Mouse (Mus musculus) stomach, postnatal 0 days (tissue): ENCODE results near the gene 1700030K09Rik. TPM values are rescaled to one million over a fixed set of nuclear protein-coding genes. Genes with fewer than 3 reads are reported as not detected.

Source experiments
- ATAC-seq: fragments of 200-750 bp; cut with Nextera tagmentation; 2 replicates; pipeline ENCODE4 v1.8.0; 2017; ENCODE audit not compliant: low FRiP score, low TSS enrichment
- DNase-seq: peaks from one replicate; pipeline ENCODE4 v3.0.0-alpha.2; 2016; ENCODE audit warnings: low spot score
- H3K27ac ChIP-seq: fragments of 300-500 bp; sonication (generic); replicated peaks from 2 replicates; pipeline ENCODE4 v1.5.1; 2014; ENCODE audit warnings: mild to moderate bottlenecking, control low read depth
- H3K27me3 ChIP-seq: fragments of 300-500 bp; sonication (generic); 2 replicates; pipeline ENCODE4 v1.6.1; 2014; ENCODE audit warnings: low read length; ENCODE audit not compliant: control insufficient read depth, insufficient read depth
- H3K36me3 ChIP-seq: fragments of 300-500 bp; sonication (generic); 2 replicates; pipeline ENCODE4 v1.6.1; 2014; ENCODE audit warnings: low read length, mixed read lengths; ENCODE audit not compliant: control insufficient read depth, insufficient read depth
- H3K4me1 ChIP-seq: fragments of 300-500 bp; sonication (generic); replicated peaks from 2 replicates; pipeline ENCODE4 v1.6.1; 2014; ENCODE audit warnings: antibody characterized with exemption; ENCODE audit not compliant: control insufficient read depth, insufficient read depth
- H3K4me2 ChIP-seq: fragments of 300-500 bp; sonication (generic); replicated peaks from 2 replicates; pipeline ENCODE4 v1.6.1; 2014; ENCODE audit warnings: low read depth, mild to moderate bottlenecking, control low read depth, moderate library complexity
- H3K4me3 ChIP-seq: fragments of 300-500 bp; sonication (generic); 2 replicates; pipeline ENCODE4 v1.5.1; 2014; ENCODE audit warnings: low read depth, low read length, control low read depth
- H3K9ac ChIP-seq: fragments of 300-500 bp; sonication (generic); 2 replicates; pipeline ENCODE4 v1.6.1; 2014; ENCODE audit warnings: mild to moderate bottlenecking, low read length, control low read depth, mixed read lengths
- H3K9me3 ChIP-seq: fragments of 300-500 bp; sonication (generic); 2 replicates; pipeline ENCODE4 v1.6.1; 2016; ENCODE audit warnings: low read length; ENCODE audit not compliant: control insufficient read depth
- CTCF ChIP-seq: IDR thresholded peaks from 2 replicates; pipeline ENCODE4 v1.5.1; 2016; ENCODE audit warnings: antibody characterized with exemption, low read depth, mild to moderate bottlenecking, moderate library complexity
- EP300 ChIP-seq: optimal IDR thresholded peaks from 2 replicates; pipeline ENCODE3; 2016; ENCODE audit warnings: antibody characterized with exemption
- WGBS: fragments of 180-500 bp; shearing (Covaris S2); extraction: QIAGEN DNeasy Blood & Tissue Kit; methylation state at CpG from one replicate; pipeline ENCODE4 v1.1.7; 2014; 5-methylcytosine and 5-hydroxymethylcytosine counted together
- polyA plus RNA-seq: library from polyadenylated mRNA; unstranded; fragments of >200 nt; fragmentation: Nextera tagmentation; extraction: Ambion mirVana; gene quantifications from 2 replicates; pipeline ENCODE4 v1.2.1, GENCODE M21; 2015

Gene 1700030K09Rik
- polyA plus RNA-seq, 1 experiment from 2014 or later = 4.2 TPM

DNA sequence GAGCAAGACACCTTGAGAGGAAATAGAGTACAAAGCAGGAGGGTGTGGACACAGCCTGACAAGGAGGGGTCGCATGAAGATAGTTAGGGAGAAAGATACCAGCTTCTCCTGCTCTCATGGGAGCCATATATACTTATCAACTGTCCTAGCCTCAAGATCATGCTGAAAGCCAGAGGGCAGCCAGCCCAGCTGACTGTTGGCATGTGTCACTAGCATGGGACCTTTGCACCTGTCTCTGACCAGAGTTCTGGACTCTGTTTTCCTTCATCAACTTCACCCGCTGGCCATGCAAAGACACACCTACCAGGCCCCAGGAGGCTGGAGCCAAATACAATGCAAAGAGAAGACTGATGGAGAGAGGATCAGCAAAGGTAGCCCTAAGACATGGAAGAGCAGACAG is 25.6 kb downstream of the 1700030K09Rik start:
- H3K4me2 ChIP-seq = no peak overlapping the region
- 83% methylated on average over 2 of the region's 2 CpGs for WGBS
- no peak overlapping the region for H3K4me3 ChIP-seq
- ATAC-seq (no peak), DNase-seq (no peak)
- no peak for TF ChIP-seq CTCF
- TF ChIP-seq EP300 = no peak
- no peaks in the 10 kb centered on the region for H3K9me3 ChIP-seq
- no peaks in the 10 kb centered on the region for H3K4me1 ChIP-seq
- no peak overlapping the region for H3K27ac ChIP-seq
- H3K27me3 ChIP-seq = no peaks in the 10 kb centered on the region
- peaks cover 58% of the 10 kb centered on the region for H3K36me3 ChIP-seq
- H3K9ac ChIP-seq = no peak overlapping the region

DNA sequence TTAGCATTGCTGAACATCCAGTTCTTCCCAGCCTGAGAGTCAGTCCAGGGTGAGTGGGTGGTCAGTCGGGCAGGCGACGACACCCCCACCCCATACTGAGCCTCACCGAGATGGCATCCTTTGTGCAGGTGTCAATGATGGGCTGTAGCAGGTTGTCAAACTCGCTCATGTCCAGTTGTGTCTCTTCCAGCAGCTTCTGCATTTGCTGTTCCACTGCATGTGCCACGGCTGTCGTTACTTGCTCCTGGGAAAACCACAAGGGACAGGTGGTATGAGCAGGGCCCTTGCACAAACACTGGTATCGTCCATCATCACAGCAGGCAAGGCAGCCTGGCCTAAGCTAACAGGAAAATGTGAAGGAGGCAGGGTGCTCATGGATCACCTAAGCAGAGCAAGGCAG is 26.3 kb downstream of the 1700030K09Rik start:
- H3K9ac ChIP-seq = no peak overlapping the region
- DNase-seq (no peak), ATAC-seq (no peak)
- H3K27ac ChIP-seq = no peak overlapping the region
- H3K4me1 ChIP-seq = no peaks in the 10 kb centered on the region
- no peaks in the 10 kb centered on the region for H3K9me3 ChIP-seq
- no peak overlapping the region for H3K4me2 ChIP-seq
- no peaks in the 10 kb centered on the region for H3K27me3 ChIP-seq
- no peak overlapping the region for H3K4me3 ChIP-seq
- WGBS = 90% methylated on average over 8 of the region's 8 CpGs
- TF ChIP-seq CTCF (no peak), EP300 (no peak)
- H3K36me3 ChIP-seq = peaks cover 56% of the 10 kb centered on the region

DNA sequence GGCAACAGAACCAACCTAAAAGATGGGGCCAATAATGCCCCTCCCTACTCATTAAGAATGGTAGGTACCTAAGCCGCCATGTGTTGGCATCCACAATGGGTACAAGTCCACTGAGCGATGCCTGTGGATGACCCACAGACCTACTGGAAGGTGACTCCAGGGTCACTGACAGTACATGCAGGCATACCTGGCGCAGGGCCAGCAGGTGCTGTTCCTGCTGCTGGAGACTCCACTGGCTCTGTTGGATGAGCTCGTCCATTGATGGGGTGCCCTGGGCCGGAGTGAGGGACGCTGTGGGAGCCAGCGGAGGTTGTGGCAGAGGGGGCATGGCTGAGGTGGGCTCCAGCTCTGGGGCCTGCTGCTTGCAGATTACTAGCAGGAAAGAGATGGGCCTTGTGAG is 27.0 kb downstream of the 1700030K09Rik start:
- no peak for TF ChIP-seq CTCF
- DNase-seq = no peak
- no peaks in the 10 kb centered on the region for H3K27me3 ChIP-seq
- no peak overlapping the region for H3K9ac ChIP-seq
- no peak overlapping the region for H3K4me3 ChIP-seq
- H3K4me1 ChIP-seq = no peaks in the 10 kb centered on the region
- H3K36me3 ChIP-seq = peaks cover 51% of the 10 kb centered on the region
- H3K4me2 ChIP-seq = no peak overlapping the region
- WGBS = 89% methylated on average over 7 of the region's 7 CpGs
- no peaks in the 10 kb centered on the region for H3K9me3 ChIP-seq
- H3K27ac ChIP-seq = no peak overlapping the region
- no peak for ATAC-seq

GRCm38 (mm10) chr8:72474826-72475546 is 31.3 kb downstream of the 1700030K09Rik start, which contains the start of gene Cherp:
Gene Cherp (minus strand): TSS chr8:72475226.
- under 1% methylated on average over 80 of the region's 80 CpGs for WGBS
- peaks cover 13% of the 10 kb centered on the region for H3K36me3 ChIP-seq
- DNase-seq (peak; percentile 98), ATAC-seq (peak; percentile 97)
- peak; percentile 19; the same call in 1 of the 2 replicates for TF ChIP-seq CTCF
- no peak for TF ChIP-seq EP300
- peak within 1 kb of the TSS; percentile 89 for H3K27ac ChIP-seq
- H3K27me3 ChIP-seq = no peaks in the 10 kb centered on the region
- H3K4me2 ChIP-seq = peak within 1 kb of the TSS; percentile 69
- H3K9ac ChIP-seq = peak within 1 kb of the TSS; percentile 77
- peak within 1 kb of the TSS; percentile 85 for H3K4me3 ChIP-seq
- no peaks in the 10 kb centered on the region for H3K9me3 ChIP-seq
- H3K4me1 ChIP-seq = peaks cover 4% of the 10 kb centered on the region; the same call in 1 of the 2 replicates

DNA sequence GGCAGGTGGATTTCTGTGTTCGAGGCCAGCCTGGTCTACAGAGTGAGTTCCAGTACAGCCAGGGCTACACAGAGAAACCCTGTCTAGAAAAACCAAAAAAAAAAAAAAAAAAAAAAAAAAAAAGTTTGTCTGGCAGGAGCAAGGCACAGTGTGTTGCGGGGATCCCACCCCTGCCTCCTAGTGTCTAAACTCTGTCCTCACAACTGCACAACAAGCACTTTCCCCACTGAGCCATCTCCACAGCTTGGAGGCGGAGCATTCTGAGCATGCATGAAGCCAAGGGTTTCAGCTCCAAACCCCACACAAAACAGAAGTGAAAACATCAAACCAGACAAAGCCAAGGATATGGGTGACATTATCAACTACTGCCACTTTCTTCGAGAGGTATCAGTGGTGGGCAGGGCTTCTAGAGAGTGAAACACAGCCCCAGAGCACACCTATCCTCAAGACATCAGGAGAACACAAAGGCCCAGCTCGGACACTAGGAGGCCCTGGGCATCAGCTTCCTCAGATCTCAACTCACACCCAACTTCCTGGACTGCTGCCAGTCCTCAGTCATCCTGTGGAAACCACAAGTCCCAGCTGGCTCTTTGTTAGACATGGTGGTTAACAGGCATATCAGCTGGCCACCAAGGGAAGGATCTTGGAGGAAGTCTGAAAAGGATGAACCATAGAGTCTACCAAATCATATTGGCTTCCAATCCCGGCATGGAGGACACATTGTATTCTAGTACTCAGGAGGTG is 41.9 kb downstream of the 1700030K09Rik start:
- Histone ChIP-seq H3K4me1 (no peaks in the 10 kb centered on the region), H3K4me2 (no peak overlapping the region), H3K4me3 (no peak overlapping the region), H3K27ac (0 out of 2 replicates have a peak overlapping the region, but pooled peaks have one; percentile 18), H3K9me3 (no peaks in the 10 kb centered on the region), H3K36me3 (peaks cover 13% of the 10 kb centered on the region; the same call in 1 of the 2 replicates), H3K9ac (no peak overlapping the region), H3K27me3 (no peaks in the 10 kb centered on the region)
- WGBS = 72% methylated on average over 6 of the region's 6 CpGs
- ATAC-seq (0 out of 2 replicates have a peak, but pooled peaks have one; percentile 34), DNase-seq (peak; percentile 34)
- TF ChIP-seq EP300 (no peak), CTCF (peak; percentile 2; the same call in 1 of the 2 replicates)

DNA sequence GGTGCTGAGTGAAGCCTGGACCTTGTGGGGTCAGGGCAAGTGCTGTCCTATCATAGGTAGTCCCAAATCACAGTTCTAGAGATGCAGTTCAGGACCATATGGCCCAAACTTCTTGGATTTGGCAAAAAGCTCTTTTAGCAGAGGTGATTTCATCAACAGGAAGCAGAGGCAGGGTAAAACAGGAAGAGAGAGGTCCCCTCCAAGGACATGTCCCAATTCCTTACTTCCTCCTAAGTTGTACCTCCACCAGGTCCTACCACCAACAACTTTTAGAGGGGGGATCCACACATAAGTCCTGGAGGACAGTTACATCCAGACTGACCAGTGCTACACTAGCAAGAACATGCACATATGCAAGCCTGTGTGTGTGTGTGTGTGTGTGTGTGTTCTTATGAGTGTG is 43.3 kb downstream of the 1700030K09Rik start:
- H3K4me3 ChIP-seq = no peak overlapping the region
- no peaks in the 10 kb centered on the region for H3K9me3 ChIP-seq
- no peak overlapping the region for H3K4me2 ChIP-seq
- peaks cover 10% of the 10 kb centered on the region; the same call in 1 of the 2 replicates for H3K36me3 ChIP-seq
- DNase-seq (no peak), ATAC-seq (no peak)
- TF ChIP-seq EP300 (no peak), CTCF (no peak)
- no peak overlapping the region for H3K9ac ChIP-seq
- no peak overlapping the region for H3K27ac ChIP-seq
- no peaks in the 10 kb centered on the region for H3K4me1 ChIP-seq
- no peaks in the 10 kb centered on the region for H3K27me3 ChIP-seq
